Mouse (Mus musculus): Measurements from ENCODE around the gene Prep. TPM values are rescaled to one million over a fixed set of nuclear protein-coding genes. Genes with fewer than 3 reads are reported as not detected.
"Not testable (repeated sequence)": the region's sequence is repeated elsewhere in the genome, so short reads cannot be mapped to it uniquely, and the experiment has no call there.

Gene Prep
- polyA plus RNA-seq, 1 experiment = 5.2 TPM

- no peak overlapping the region for H3K27ac ChIP-seq (ENCODE audit: insufficient read depth, low read length)
- H3K27me3 ChIP-seq (ENCODE audit: control insufficient read depth, insufficient read depth, low read length) = no peaks in the 10 kb centered on the region
- peaks cover 5% of the 10 kb centered on the region for H3K36me3 ChIP-seq (ENCODE audit: control insufficient read depth, insufficient read depth, low read length)
- H3K4me1 ChIP-seq (ENCODE audit: control insufficient read depth, insufficient read depth, insufficient read length) = no peaks in the 10 kb centered on the region; the same call in 1 of the 2 replicates
- no peak overlapping the region for H3K4me3 ChIP-seq (ENCODE audit: extremely low read depth, insufficient read depth, insufficient read length)
- WGBS = 97% methylated on average over 6 of the region's 6 CpGs
- no peak for DNase-seq (ENCODE audit: low read depth in 1 of 2, low spot score in 2 of 2)
- TF ChIP-seq POLR2A (IDR thresholded peaks at IDR 0.05; ENCODE audit: low read depth, low read length) = no peak
- TF ChIP-seq CTCF (IDR thresholded peaks at IDR 0.05; ENCODE audit: extremely low read depth, insufficient read depth, insufficient read length, insufficient replicate concordance) = no peak
Measured at GRCm38 (mm10) chr10:45074543-45074942, 7.5 kb downstream of the Prep start.

- 89% methylated on average over 5 of the region's 5 CpGs for WGBS
- Histone ChIP-seq H3K4me1 (ENCODE audit: control insufficient read depth, insufficient read depth, insufficient read length) (no peaks in the 10 kb centered on the region), H3K27ac (ENCODE audit: insufficient read depth, low read length) (no peak overlapping the region), H3K27me3 (ENCODE audit: control insufficient read depth, insufficient read depth, low read length) (no peaks in the 10 kb centered on the region), H3K36me3 (ENCODE audit: control insufficient read depth, insufficient read depth, low read length) (peaks cover 5% of the 10 kb centered on the region), H3K4me3 (ENCODE audit: extremely low read depth, insufficient read depth, insufficient read length) (no peak overlapping the region)
- TF ChIP-seq POLR2A (IDR thresholded peaks at IDR 0.05; ENCODE audit: low read depth, low read length) = no peak
- no peak for TF ChIP-seq CTCF (IDR thresholded peaks at IDR 0.05; ENCODE audit: extremely low read depth, insufficient read depth, insufficient read length, insufficient replicate concordance)
- DNase-seq (ENCODE audit: low read depth in 1 of 2, low spot score in 2 of 2) = no peak
Measured at GRCm38 (mm10) chr10:45075491-45076051, 8.6 kb downstream of the Prep start.

- WGBS = 71% methylated on average over 10 of the region's 10 CpGs
- TF ChIP-seq POLR2A (IDR thresholded peaks at IDR 0.05; ENCODE audit: low read depth, low read length) (no peak), CTCF (IDR thresholded peaks at IDR 0.05; ENCODE audit: extremely low read depth, insufficient read depth, insufficient read length, insufficient replicate concordance) (no peak)
- no peak overlapping the region for H3K4me3 ChIP-seq (ENCODE audit: extremely low read depth, insufficient read depth, insufficient read length)
- no peaks in the 10 kb centered on the region for H3K4me1 ChIP-seq (ENCODE audit: control insufficient read depth, insufficient read depth, insufficient read length)
- no peak overlapping the region for H3K27ac ChIP-seq (ENCODE audit: insufficient read depth, low read length)
- peaks cover 5% of the 10 kb centered on the region for H3K36me3 ChIP-seq (ENCODE audit: control insufficient read depth, insufficient read depth, low read length)
- DNase-seq (ENCODE audit: low read depth in 1 of 2, low spot score in 2 of 2) = no peak
- no peaks in the 10 kb centered on the region for H3K27me3 ChIP-seq (ENCODE audit: control insufficient read depth, insufficient read depth, low read length)
Measured at GRCm38 (mm10) chr10:45076585-45076984, 9.6 kb downstream of the Prep start.

GRCm38 (mm10) chr10:45077353-45077752 lies 10.3 kb downstream of the Prep start:
- Histone ChIP-seq H3K4me1 (ENCODE audit: control insufficient read depth, insufficient read depth, insufficient read length) (no peaks in the 10 kb centered on the region), H3K4me3 (ENCODE audit: extremely low read depth, insufficient read depth, insufficient read length) (no peak overlapping the region), H3K27ac (ENCODE audit: insufficient read depth, low read length) (no peak overlapping the region), H3K36me3 (ENCODE audit: control insufficient read depth, insufficient read depth, low read length) (peaks cover 5% of the 10 kb centered on the region), H3K27me3 (ENCODE audit: control insufficient read depth, insufficient read depth, low read length) (no peaks in the 10 kb centered on the region)
- no peak for TF ChIP-seq CTCF (IDR thresholded peaks at IDR 0.05; ENCODE audit: extremely low read depth, insufficient read depth, insufficient read length, insufficient replicate concordance)
- TF ChIP-seq POLR2A (IDR thresholded peaks at IDR 0.05; ENCODE audit: low read depth, low read length) = no peak
- no peak for DNase-seq (ENCODE audit: low read depth in 1 of 2, low spot score in 2 of 2)
- WGBS = 80% methylated on average over 5 of the region's 5 CpGs

- no peak for TF ChIP-seq CTCF (IDR thresholded peaks at IDR 0.05; ENCODE audit: extremely low read depth, insufficient read depth, insufficient read length, insufficient replicate concordance)
- TF ChIP-seq POLR2A (IDR thresholded peaks at IDR 0.05; ENCODE audit: low read depth, low read length) = no peak
- Histone ChIP-seq H3K4me3 (ENCODE audit: extremely low read depth, insufficient read depth, insufficient read length) (no peak overlapping the region), H3K4me1 (ENCODE audit: control insufficient read depth, insufficient read depth, insufficient read length) (no peaks in the 10 kb centered on the region), H3K27ac (ENCODE audit: insufficient read depth, low read length) (no peak overlapping the region), H3K27me3 (ENCODE audit: control insufficient read depth, insufficient read depth, low read length) (no peaks in the 10 kb centered on the region), H3K36me3 (ENCODE audit: control insufficient read depth, insufficient read depth, low read length) (no peaks in the 10 kb centered on the region; the same call in 1 of the 2 replicates)
- WGBS = 89% methylated on average over 5 of the region's 5 CpGs
- no peak for DNase-seq (ENCODE audit: low read depth in 1 of 2, low spot score in 2 of 2)
Measured at GRCm38 (mm10) chr10:45079756-45080155, 12.8 kb downstream of the Prep start.

GRCm38 (mm10) chr10:45080490-45080889 lies 13.5 kb downstream of the Prep start:
- Histone ChIP-seq H3K4me3 (ENCODE audit: extremely low read depth, insufficient read depth, insufficient read length) (no peak overlapping the region), H3K4me1 (ENCODE audit: control insufficient read depth, insufficient read depth, insufficient read length) (no peaks in the 10 kb centered on the region), H3K27me3 (ENCODE audit: control insufficient read depth, insufficient read depth, low read length) (no peaks in the 10 kb centered on the region), H3K36me3 (ENCODE audit: control insufficient read depth, insufficient read depth, low read length) (no peaks in the 10 kb centered on the region; the same call in 1 of the 2 replicates), H3K27ac (ENCODE audit: insufficient read depth, low read length) (no peak overlapping the region)
- 77% methylated on average over 6 of the region's 6 CpGs for WGBS
- no peak for DNase-seq (ENCODE audit: low read depth in 1 of 2, low spot score in 2 of 2)
- no peak for TF ChIP-seq CTCF (IDR thresholded peaks at IDR 0.05; ENCODE audit: extremely low read depth, insufficient read depth, insufficient read length, insufficient replicate concordance)
- TF ChIP-seq POLR2A (IDR thresholded peaks at IDR 0.05; ENCODE audit: low read depth, low read length) = no peak

GRCm38 (mm10) chr10:45082730-45083129 lies 15.7 kb downstream of the Prep start:
- no peak overlapping the region for H3K4me3 ChIP-seq (ENCODE audit: extremely low read depth, insufficient read depth, insufficient read length)
- 59% methylated on average over 2 of the region's 2 CpGs for WGBS
- no peak for DNase-seq (ENCODE audit: low read depth in 1 of 2, low spot score in 2 of 2)
- TF ChIP-seq POLR2A (IDR thresholded peaks at IDR 0.05; ENCODE audit: low read depth, low read length) = no peak
- TF ChIP-seq CTCF (IDR thresholded peaks at IDR 0.05; ENCODE audit: extremely low read depth, insufficient read depth, insufficient read length, insufficient replicate concordance) = no peak
- H3K27ac ChIP-seq (ENCODE audit: insufficient read depth, low read length) = no peak overlapping the region
- H3K36me3 ChIP-seq (ENCODE audit: control insufficient read depth, insufficient read depth, low read length) = no peaks in the 10 kb centered on the region
- no peaks in the 10 kb centered on the region for H3K4me1 ChIP-seq (ENCODE audit: control insufficient read depth, insufficient read depth, insufficient read length)
- no peaks in the 10 kb centered on the region for H3K27me3 ChIP-seq (ENCODE audit: control insufficient read depth, insufficient read depth, low read length)

GRCm38 (mm10) chr10:45084002-45084401 lies 17.0 kb downstream of the Prep start:
- H3K27me3 ChIP-seq (ENCODE audit: control insufficient read depth, insufficient read depth, low read length); H3K36me3 ChIP-seq (ENCODE audit: control insufficient read depth, insufficient read depth, low read length); H3K27ac ChIP-seq (ENCODE audit: insufficient read depth, low read length); H3K4me1 ChIP-seq (ENCODE audit: control insufficient read depth, insufficient read depth, insufficient read length); DNase-seq (ENCODE audit: low read depth in 1 of 2, low spot score in 2 of 2); H3K4me3 ChIP-seq (ENCODE audit: extremely low read depth, insufficient read depth, insufficient read length): not testable (repeated sequence)
- 94% methylated on average over 7 of the region's 7 CpGs for WGBS

Data from spleen, adult 2 months (tissue).